Mouse (Mus musculus): Measurements from ENCODE around the gene Smok3a. TPM values are rescaled to one million over a fixed set of nuclear protein-coding genes. Genes with fewer than 3 reads are reported as not detected.

The Smok3a gene
- total and polyA plus RNA-seq, 3 experiments: not detected

GRCm38 (mm10) chr5:138080456-138080855 lies 59.4 kb downstream of the Smok3a start:
- Histone ChIP-seq H3K27me3 (replicated peaks) (peaks cover 11% of the 10 kb centered on the region), H3K9me3 (replicated peaks; ENCODE audit: low read length) (peaks cover 2% of the 10 kb centered on the region), H3K36me3 (replicated peaks in 1 of 2; ENCODE audit: control insufficient read depth in 1 of 2, insufficient read depth in 1 of 2, low read length in 1 of 2) (no peaks in the 10 kb centered on the region), H3K4me3 (replicated peaks in 1 of 3; ENCODE audit: low read depth in 2 of 3, low read length in 2 of 3, poor library complexity in 1 of 3) (no peak overlapping the region), H3K4me2 (ENCODE audit: insufficient read depth, low read depth, poor library complexity, severe bottlenecking) (no peak overlapping the region), H3K9ac (ENCODE audit: insufficient read depth, low read depth) (no peak overlapping the region), H3K4me1 (ENCODE audit: control insufficient read depth in 1 of 2, insufficient read depth in 2 of 2) (peaks cover 0 to 17% of the 10 kb centered on the region in 2 experiments; a peak in 2 of 4 replicates), H3K27ac (ENCODE audit: insufficient read depth, low read depth) (no peak overlapping the region), H3K79me2 (replicated peaks; ENCODE audit: control insufficient read depth, extremely low read depth, insufficient read depth, poor library complexity, severe bottlenecking) (peaks cover 5% of the 10 kb centered on the region)
- dilution Hi-C loops (cut with MboI; ENCODE audit: extremely low pct_ligation_motif_present, extremely low pct_unique_long_range_greater_than_20kb, low sequenced_read_pairs): no loop called here
- in situ Hi-C loops (cut with MboI; ENCODE audit: low pct_ligation_motif_present, low pct_unique_long_range_greater_than_20kb, low sequenced_read_pairs): no loop called here
- no peak for DNase-seq (ENCODE audit: extremely low read depth)
- TF ChIP-seq ELF1 (IDR thresholded peaks at IDR 0.05; ENCODE audit: low read depth, low read length) (no peak), E2F4 (IDR thresholded peaks at IDR 0.05; ENCODE audit: insufficient replicate concordance, low read depth, low read length) (no peak), SIN3A (IDR thresholded peaks at IDR 0.05; ENCODE audit: low read length) (no peak), MXI1 (IDR thresholded peaks at IDR 0.05; ENCODE audit: low read depth, low read length) (no peak), ZC3H11A (IDR thresholded peaks at IDR 0.05; ENCODE audit: low read depth, low read length) (no peak), RCOR1 (conservative IDR thresholded peaks at IDR 0.05; ENCODE audit: low read depth, low read length) (no peak), RAD21 (IDR thresholded peaks at IDR 0.05; ENCODE audit: low read depth, low read length) (no peak), USF2 (conservative IDR thresholded peaks at IDR 0.05; ENCODE audit: low read depth, low read length) (no peak), ZNF384 (IDR thresholded peaks at IDR 0.05; ENCODE audit: low read depth, low read length) (no peak), TBP (conservative IDR thresholded peaks at IDR 0.05; ENCODE audit: low read depth, low read length) (no peak), UBTF (IDR thresholded peaks at IDR 0.05; ENCODE audit: low read depth, low read length) (no peak), CTCF (conservative IDR thresholded peaks at IDR 0.05 in 1 of 2, IDR thresholded peaks at IDR 0.05 in 1 of 2; ENCODE audit: low read depth in 2 of 2, low read length in 2 of 2) (no peak), CHD2 (IDR thresholded peaks at IDR 0.05; ENCODE audit: low read length) (no peak), ZKSCAN1 (IDR thresholded peaks at IDR 0.05; ENCODE audit: borderline replicate concordance, low read depth, low read length) (no peak), ETS1 (conservative IDR thresholded peaks at IDR 0.05; ENCODE audit: low read depth, low read length) (no peak), CHD1 (IDR thresholded peaks at IDR 0.05; ENCODE audit: low read depth, low read length) (no peak), JUN (IDR thresholded peaks at IDR 0.05; ENCODE audit: insufficient read depth, low read depth, low read length) (no peak), PAX5 (IDR thresholded peaks at IDR 0.05; ENCODE audit: low read length) (no peak), JUND (conservative IDR thresholded peaks at IDR 0.05; ENCODE audit: low read depth, low read length) (no peak)

DNA sequence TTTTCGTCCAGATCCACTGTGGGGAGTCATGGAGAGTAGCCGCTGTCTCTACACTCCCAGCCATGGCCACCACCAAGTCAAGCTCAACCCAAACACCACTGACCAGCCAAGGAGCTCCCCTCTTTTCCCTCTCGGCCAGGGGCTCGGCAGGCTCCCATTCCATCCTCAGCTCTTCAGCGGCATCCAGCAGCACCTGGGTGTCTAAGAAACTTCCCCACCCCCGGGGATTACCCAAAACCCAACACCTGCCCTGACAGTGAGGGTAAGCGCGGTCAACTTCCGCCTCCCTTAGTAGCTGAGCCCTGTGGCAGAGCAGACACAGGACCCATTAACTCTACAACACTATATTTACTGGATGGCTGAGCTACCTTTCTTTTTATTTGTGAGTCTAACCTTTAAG lies 60.4 kb downstream of the Smok3a start:
- dilution Hi-C loops (cut with MboI; ENCODE audit: extremely low pct_ligation_motif_present, extremely low pct_unique_long_range_greater_than_20kb, low sequenced_read_pairs) (no loop called here), in situ Hi-C loops (cut with MboI; ENCODE audit: low pct_ligation_motif_present, low pct_unique_long_range_greater_than_20kb, low sequenced_read_pairs) (no loop called here)
- peaks cover 0 to 23% of the 10 kb centered on the region in 2 experiments; a peak in 2 of 4 replicates for H3K4me1 ChIP-seq (ENCODE audit: control insufficient read depth in 1 of 2, insufficient read depth in 2 of 2)
- no peak overlapping the region for H3K9ac ChIP-seq (ENCODE audit: insufficient read depth, low read depth)
- peaks cover 2% of the 10 kb centered on the region for H3K27me3 ChIP-seq (replicated peaks)
- peak; percentile 24 for DNase-seq (ENCODE audit: extremely low read depth)
- no peaks in the 10 kb centered on the region for H3K36me3 ChIP-seq (replicated peaks in 1 of 2; ENCODE audit: control insufficient read depth in 1 of 2, insufficient read depth in 1 of 2, low read length in 1 of 2)
- H3K4me2 ChIP-seq (ENCODE audit: insufficient read depth, low read depth, poor library complexity, severe bottlenecking): no peak overlapping the region
- TF ChIP-seq CTCF (conservative IDR thresholded peaks at IDR 0.05 in 1 of 2, IDR thresholded peaks at IDR 0.05 in 1 of 2; ENCODE audit: low read depth in 2 of 2, low read length in 2 of 2) (no peak), SMC3 (IDR thresholded peaks at IDR 0.05; ENCODE audit: low read depth, low read length) (no peak), ELF1 (IDR thresholded peaks at IDR 0.05; ENCODE audit: low read depth, low read length) (0 out of 2 replicates have a peak, but pooled peaks have one; percentile 15)
- peaks cover 2% of the 10 kb centered on the region for H3K9me3 ChIP-seq (replicated peaks; ENCODE audit: low read length)
- peaks cover 13% of the 10 kb centered on the region for H3K79me2 ChIP-seq (replicated peaks; ENCODE audit: control insufficient read depth, extremely low read depth, insufficient read depth, poor library complexity, severe bottlenecking)
- H3K4me3 ChIP-seq (replicated peaks in 1 of 3; ENCODE audit: low read depth in 2 of 3, low read length in 2 of 3, poor library complexity in 1 of 3): no peak overlapping the region
- no peak overlapping the region for H3K27ac ChIP-seq (ENCODE audit: insufficient read depth, low read depth)

Measured in CH12.LX (cell line).